Mouse (Mus musculus): Measurements from ENCODE around the gene Pbx2.
A peak's percentile ranks its signal among the peaks of the same experiment; 100 is the strongest.

GRCm38 (mm10) chr17:34571875-34572274, 19.2 kb upstream of the Pbx2 start:
- TF ChIP-seq CTCF (IDR thresholded peaks at IDR 0.05; ENCODE audit: low read depth, low read length) (peak; percentile 84), POLR2A (IDR thresholded peaks at IDR 0.05; ENCODE audit: insufficient read depth, low read length) (no peak)
